Mouse (Mus musculus): ENCODE results near the gene Ttc26. TPM values are rescaled to one million over a fixed set of nuclear protein-coding genes. Genes with fewer than 3 reads are reported as not detected.

The Ttc26 gene
- 6.3 TPM for polyA plus RNA-seq (2015; fragmentation: Illumina TruSeq; extraction: RNeasy Lipid Tissue Mini Kit (QIAGEN cat#74804); ENCODE audit: low read depth, low replicate concordance)

GRCm38 (mm10) chr6:38381129-38381771, at the start of gene Ttc26:
Ttc26 (plus strand) TSS chr6:38381469.

GRCm38 (mm10) chr6:38353811-38354722, 27.2 kb upstream of the Ttc26 start, which contains the start of gene Zc3hav1:
Zc3hav1 (minus strand) TSS chr6:38354603.

GRCm38 (mm10) chr6:38433261-38434033, 52.2 kb downstream of the Ttc26 start, which contains the start of gene Ubn2:
Ubn2 (plus strand) TSS chr6:38433950.

Other genes starting within 250 kb of the Ttc26 start
- gene D630045J12Rik, start 127.5 kb upstream of the Ttc26 start, polyA plus RNA-seq (2015; fragmentation: Illumina TruSeq; extraction: RNeasy Lipid Tissue Mini Kit (QIAGEN cat#74804); ENCODE audit: low read depth, low replicate concordance), result 15.2 TPM
- gene Zc3hav1l, start 82.2 kb upstream of the Ttc26 start, polyA plus RNA-seq (2015; fragmentation: Illumina TruSeq; extraction: RNeasy Lipid Tissue Mini Kit (QIAGEN cat#74804); ENCODE audit: low read depth, low replicate concordance), result 2.2 TPM
- 2.9 TPM for gene Zc3hav1, start 26.9 kb upstream of the Ttc26 start, polyA plus RNA-seq (2015; fragmentation: Illumina TruSeq; extraction: RNeasy Lipid Tissue Mini Kit (QIAGEN cat#74804); ENCODE audit: low read depth, low replicate concordance)
- 16.2 TPM for gene Ubn2, start 52.5 kb downstream of the Ttc26 start, polyA plus RNA-seq (2015; fragmentation: Illumina TruSeq; extraction: RNeasy Lipid Tissue Mini Kit (QIAGEN cat#74804); ENCODE audit: low read depth, low replicate concordance)
- 124 TPM for gene Fmc1, start 152.0 kb downstream of the Ttc26 start, polyA plus RNA-seq (2015; fragmentation: Illumina TruSeq; extraction: RNeasy Lipid Tissue Mini Kit (QIAGEN cat#74804); ENCODE audit: low read depth, low replicate concordance)
- gene Luc7l2, start 169.9 kb downstream of the Ttc26 start, polyA plus RNA-seq (2015; fragmentation: Illumina TruSeq; extraction: RNeasy Lipid Tissue Mini Kit (QIAGEN cat#74804); ENCODE audit: low read depth, low replicate concordance), result 128 TPM